Mouse (Mus musculus) testis, adult 2 months (tissue): ENCODE results near the gene Zfp580.
"Not testable (repeated sequence)": the region's sequence is repeated elsewhere in the genome, so short reads cannot be mapped to it uniquely, and the experiment has no call there.

Experiments used
- CTCF ChIP-seq: fragments of 200-500 bp; IDR thresholded peaks from 2 replicates; pipeline ENCODE4 v1.5.1; 2012; ENCODE audit warnings: low read depth, mild to moderate bottlenecking, inconsistent platforms, low read length, moderate library complexity; ENCODE audit not compliant: control insufficient read depth, insufficient read depth, insufficient replicate concordance
- POLR2A ChIP-seq: fragments of 200-500 bp; IDR thresholded peaks from 2 replicates; pipeline ENCODE4 v1.6.1; 2012; ENCODE audit warnings: low read depth, mild to moderate bottlenecking, inconsistent platforms, low read length, moderate library complexity; ENCODE audit not compliant: control insufficient read depth

DNA sequence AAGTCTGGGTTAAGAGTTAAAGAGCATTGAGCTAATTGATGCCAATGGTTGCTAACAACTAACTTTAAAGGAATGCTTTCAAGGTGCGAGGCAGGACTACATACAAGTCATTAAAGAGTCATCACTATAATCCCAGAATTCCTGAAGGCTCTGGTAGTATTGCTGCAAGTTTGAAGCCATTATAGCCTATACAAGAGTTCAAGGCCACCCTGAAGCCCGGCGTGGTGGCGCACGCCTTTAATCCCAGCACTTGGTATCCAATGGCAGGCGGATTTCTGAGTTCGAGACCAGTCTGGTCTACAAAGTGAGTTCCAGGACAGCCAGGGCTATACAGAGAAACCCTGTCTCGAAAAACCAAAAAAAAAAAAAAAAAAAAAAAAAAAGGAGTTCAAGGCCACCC is 31.8 kb upstream of the Zfp580 start:
- not testable (repeated sequence) for TF ChIP-seq CTCF, POLR2A
